Mouse (Mus musculus) heart, adult 8-10 months (tissue): Measurements from ENCODE around the gene Slc9c1. TPM values are rescaled to one million over a fixed set of nuclear protein-coding genes. Genes with fewer than 3 reads are reported as not detected.
"Not testable (repeated sequence)": the region's sequence is repeated elsewhere in the genome, so short reads cannot be mapped to it uniquely, and the experiment has no call there.

Source experiments
- DNase-seq: peaks from one replicate; pipeline ENCODE4 v3.0.0; 2022; ENCODE audit warnings: low spot score
- total RNA-seq, 4 experiments: library from RNA; stranded (reverse); gene quantifications; 2 replicates each; pipeline ENCODE4 v1.2.4; 2022

Slc9c1 gene
- total RNA-seq, result not detected

- no peak for DNase-seq
Observed at GRCm38 (mm10) chr16:45535009-45535408, at the start of gene Slc9c1. Slc9c1 (plus strand) TSS chr16:45535309.

- DNase-seq, result no peak
Observed at GRCm38 (mm10) chr16:45492927-45493326, 42.2 kb upstream of the Slc9c1 start, which contains the start of gene Gm609. Gm609 (minus strand) TSS chr16:45492969.

GRCm38 (mm10) chr16:45495326-45495725 is 39.8 kb upstream of the Slc9c1 start:
- DNase-seq, result no peak

- DNase-seq, result no peak
Observed at GRCm38 (mm10) chr16:45525551-45525950, 9.6 kb upstream of the Slc9c1 start.

- no peak for DNase-seq
Observed at GRCm38 (mm10) chr16:45531950-45532349, 3.2 kb upstream of the Slc9c1 start, which contains the start of gene Gm17783. Gm17783 (minus strand) TSS chr16:45532050.

- DNase-seq, result not testable (repeated sequence)
Observed at GRCm38 (mm10) chr16:45538342-45538741, 3.2 kb downstream of the Slc9c1 start.

- no peak for DNase-seq
Observed at GRCm38 (mm10) chr16:45542108-45542507, 7.0 kb downstream of the Slc9c1 start.

- DNase-seq, result no peak
Observed at GRCm38 (mm10) chr16:45544341-45544740, 9.2 kb downstream of the Slc9c1 start.

- DNase-seq, result no peak
Observed at GRCm38 (mm10) chr16:45547982-45548381, 12.9 kb downstream of the Slc9c1 start.

- DNase-seq, result no peak
Observed at GRCm38 (mm10) chr16:45551579-45551978, 16.5 kb downstream of the Slc9c1 start.

GRCm38 (mm10) chr16:45561747-45562146 is 26.6 kb downstream of the Slc9c1 start:
- DNase-seq, result no peak

- no peak for DNase-seq
Observed at GRCm38 (mm10) chr16:45572307-45572706, 37.2 kb downstream of the Slc9c1 start.

GRCm38 (mm10) chr16:45579883-45580282 is 44.8 kb downstream of the Slc9c1 start:
- DNase-seq, result no peak

- DNase-seq, result no peak
Observed at GRCm38 (mm10) chr16:45582512-45582911, 47.4 kb downstream of the Slc9c1 start.

GRCm38 (mm10) chr16:45593656-45594055 is 58.5 kb downstream of the Slc9c1 start:
- no peak for DNase-seq

GRCm38 (mm10) chr16:45595494-45595893 is 60.4 kb downstream of the Slc9c1 start:
- DNase-seq, result no peak

GRCm38 (mm10) chr16:45608481-45608954 is 73.4 kb downstream of the Slc9c1 start:
- peak; percentile 24 for DNase-seq

GRCm38 (mm10) chr16:45609300-45609699 is 74.2 kb downstream of the Slc9c1 start:
- peak; percentile 11 for DNase-seq

- no peak for DNase-seq
Observed at GRCm38 (mm10) chr16:45610267-45610666, 75.2 kb downstream of the Slc9c1 start, which contains the start of gene Gcsam. Gcsam (plus strand) TSS chr16:45610380.

- DNase-seq, result no peak
Observed at GRCm38 (mm10) chr16:45613247-45613646, 78.1 kb downstream of the Slc9c1 start.

- no peak for DNase-seq
Observed at GRCm38 (mm10) chr16:45615944-45616343, 80.8 kb downstream of the Slc9c1 start.

GRCm38 (mm10) chr16:45619751-45620375 is 84.8 kb downstream of the Slc9c1 start:
- DNase-seq, result no peak

- DNase-seq, result no peak
Observed at GRCm38 (mm10) chr16:45623230-45623629, 88.1 kb downstream of the Slc9c1 start.

- no peak for DNase-seq
Observed at GRCm38 (mm10) chr16:45624791-45625190, 89.7 kb downstream of the Slc9c1 start.
